Mouse (Mus musculus) adrenal gland, postnatal 10 days (tissue): ENCODE data around the gene Plekhm1. TPM values are rescaled to one million over a fixed set of nuclear protein-coding genes. Genes with fewer than 3 reads are reported as not detected.
A peak's percentile ranks its signal among the peaks of the same experiment; 100 is the strongest.
"Not testable (repeated sequence)": the region's sequence is repeated elsewhere in the genome, so short reads cannot be mapped to it uniquely, and the experiment has no call there.

Experiments used
- DNase-seq: peaks from one replicate; pipeline ENCODE4 v3.0.0; 2021; ENCODE audit warnings: mixed read lengths
- total RNA-seq, 2 experiments: library from RNA; stranded (reverse); gene quantifications; 2 replicates each; pipeline ENCODE4 v1.2.3; 2021

Gene Plekhm1
- total RNA-seq, 2 experiments from 2014 or later, result 14.4 to 17.4 TPM

GRCm38 (mm10) chr11:103340130-103340529 is 72.4 kb downstream of the Plekhm1 start:
- no peak for DNase-seq

GRCm38 (mm10) chr11:103339414-103340119 is 72.9 kb downstream of the Plekhm1 start:
- peak; percentile 62 for DNase-seq

GRCm38 (mm10) chr11:103338671-103339070 is 73.8 kb downstream of the Plekhm1 start:
- DNase-seq, result no peak

- DNase-seq, result no peak
These were observed 74.4 kb downstream of the Plekhm1 start for GRCm38 (mm10) chr11:103338119-103338518.

- DNase-seq, result no peak
These were observed 75.3 kb downstream of the Plekhm1 start for GRCm38 (mm10) chr11:103337180-103337579.

- DNase-seq, result no peak
These were observed 76.9 kb downstream of the Plekhm1 start for GRCm38 (mm10) chr11:103335561-103335960.

- no peak for DNase-seq
These were observed 77.6 kb downstream of the Plekhm1 start for GRCm38 (mm10) chr11:103334925-103335324.

- DNase-seq, result peak; percentile 56
These were observed 78.6 kb downstream of the Plekhm1 start for GRCm38 (mm10) chr11:103333719-103334398.

GRCm38 (mm10) chr11:103332890-103333651 is 79.4 kb downstream of the Plekhm1 start:
- DNase-seq, result peak; percentile 24

- DNase-seq, result peak; percentile 89
These were observed 80.1 kb downstream of the Plekhm1 start for GRCm38 (mm10) chr11:103332186-103332889.

GRCm38 (mm10) chr11:103331502-103332185 is 80.8 kb downstream of the Plekhm1 start:
- DNase-seq, result no peak

- DNase-seq, result no peak
These were observed 81.7 kb downstream of the Plekhm1 start for GRCm38 (mm10) chr11:103330651-103331319.

- peak; percentile 88 for DNase-seq
These were observed 85.5 kb downstream of the Plekhm1 start for GRCm38 (mm10) chr11:103326950-103327349.

GRCm38 (mm10) chr11:103325172-103325571 is 87.3 kb downstream of the Plekhm1 start:
- DNase-seq, result peak; percentile 83

- peak; percentile 19 for DNase-seq
These were observed 87.8 kb downstream of the Plekhm1 start for GRCm38 (mm10) chr11:103324723-103325122.

- DNase-seq, result not testable (repeated sequence)
These were observed 89.7 kb downstream of the Plekhm1 start for GRCm38 (mm10) chr11:103322832-103323231.

- no peak for DNase-seq
These were observed 91.8 kb downstream of the Plekhm1 start for GRCm38 (mm10) chr11:103320646-103321045.

- no peak for DNase-seq
These were observed 92.3 kb downstream of the Plekhm1 start for GRCm38 (mm10) chr11:103320196-103320595.

GRCm38 (mm10) chr11:103318042-103318441 is 94.4 kb downstream of the Plekhm1 start:
- no peak for DNase-seq

GRCm38 (mm10) chr11:103315379-103315778 is 97.1 kb downstream of the Plekhm1 start:
- no peak for DNase-seq
